Mouse (Mus musculus): Measurements from ENCODE around the gene Zfp641. TPM values are rescaled to one million over a fixed set of nuclear protein-coding genes. Genes with fewer than 3 reads are reported as not detected.

The Zfp641 gene
- 10 to 100 TPM; 12.3 to 14.9 TPM for total RNA-seq (2021)
- long read RNA-seq, experiment 1, full-length matches to known transcripts: 5 of 16 reads
- long read RNA-seq, experiment 1, partial matches to known transcripts: 1 of 16 reads
- long read RNA-seq, experiment 1, other reads (novel, unspliced or antisense): 10 of 16 reads
- long read RNA-seq, experiment 2, full-length matches to known transcripts: 19 of 32 reads
- long read RNA-seq, experiment 2, partial matches to known transcripts: 4 of 32 reads
- long read RNA-seq, experiment 2, other reads (novel, unspliced or antisense): 9 of 32 reads

DNA sequence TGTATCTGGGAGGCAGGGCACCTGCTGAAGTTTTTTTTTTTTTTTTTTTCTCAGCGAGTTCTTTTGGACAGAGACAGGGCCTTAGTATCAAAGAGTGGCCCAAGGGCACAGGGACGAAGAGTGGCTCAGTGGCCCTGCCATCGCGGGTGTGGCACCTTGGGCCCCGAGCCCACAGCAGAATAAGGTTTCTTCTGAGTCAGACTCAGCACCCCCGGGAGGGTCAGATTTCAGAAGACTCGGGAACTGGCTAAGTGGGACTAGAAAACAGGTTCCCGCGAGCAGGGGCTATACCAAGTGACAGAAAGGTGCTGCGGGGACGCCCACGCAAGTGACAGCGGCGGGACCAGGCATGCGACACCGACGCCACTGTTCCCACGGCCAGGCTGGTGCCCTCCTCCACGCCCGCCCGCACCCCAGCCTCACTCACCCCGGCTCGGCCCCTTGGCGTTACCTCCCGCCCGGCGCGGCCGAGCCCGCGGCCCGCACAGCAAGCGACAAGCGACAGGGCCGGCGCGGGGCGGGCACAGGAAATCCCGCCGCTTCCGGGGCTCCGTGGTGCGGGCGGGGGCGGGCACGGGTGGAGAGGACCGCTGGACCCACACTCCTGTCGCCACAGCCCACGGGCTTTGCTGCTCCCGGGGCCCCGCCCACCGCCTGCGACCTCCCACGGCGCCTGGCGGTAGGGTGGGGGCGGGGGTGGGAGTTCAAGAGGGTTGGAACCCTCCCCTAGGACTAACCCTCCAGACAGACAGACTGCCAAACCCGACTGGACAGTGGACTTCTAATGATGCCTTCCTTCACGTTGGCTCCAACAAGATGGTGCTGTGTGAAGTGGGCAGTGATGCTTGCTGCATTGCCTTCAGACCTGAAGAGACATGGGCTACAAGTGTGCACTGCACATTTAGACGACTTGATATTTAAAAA lies at the start of gene Zfp641:
Gene Zfp641, minus strand, starts transcription at position 534 of the 924 bp plus-strand sequence.
- intact Hi-C loops (cut with DNase I; ENCODE audit: low total_unique reads): no loop called here
- DNase-seq: peak; percentile 55

DNA sequence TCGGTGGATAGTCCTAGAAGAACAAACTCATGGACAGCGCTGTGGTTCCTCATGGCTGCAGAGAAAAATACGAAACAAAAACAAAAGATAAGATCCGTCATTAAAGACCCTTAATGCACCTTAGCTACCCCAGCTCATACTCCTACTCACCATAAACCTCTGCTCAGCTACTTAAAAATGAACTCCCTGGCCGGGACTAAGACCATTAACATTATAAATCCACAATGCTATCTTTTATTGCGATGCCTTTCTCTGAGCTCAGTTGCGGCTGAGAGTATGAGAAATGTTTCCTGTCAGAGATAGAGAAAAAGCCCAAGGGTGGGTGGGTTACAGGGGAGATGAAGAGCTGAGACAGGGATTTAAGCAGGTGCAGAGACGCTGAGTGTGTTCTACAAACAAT lies 44.9 kb upstream of the Zfp641 start, which contains the start of gene Olfr284:
Gene Olfr284, minus strand, starts transcription at position 101 of the 400 bp plus-strand sequence.
- no peak for DNase-seq
- intact Hi-C loops (cut with DNase I; ENCODE audit: low total_unique reads): no loop called here

DNA sequence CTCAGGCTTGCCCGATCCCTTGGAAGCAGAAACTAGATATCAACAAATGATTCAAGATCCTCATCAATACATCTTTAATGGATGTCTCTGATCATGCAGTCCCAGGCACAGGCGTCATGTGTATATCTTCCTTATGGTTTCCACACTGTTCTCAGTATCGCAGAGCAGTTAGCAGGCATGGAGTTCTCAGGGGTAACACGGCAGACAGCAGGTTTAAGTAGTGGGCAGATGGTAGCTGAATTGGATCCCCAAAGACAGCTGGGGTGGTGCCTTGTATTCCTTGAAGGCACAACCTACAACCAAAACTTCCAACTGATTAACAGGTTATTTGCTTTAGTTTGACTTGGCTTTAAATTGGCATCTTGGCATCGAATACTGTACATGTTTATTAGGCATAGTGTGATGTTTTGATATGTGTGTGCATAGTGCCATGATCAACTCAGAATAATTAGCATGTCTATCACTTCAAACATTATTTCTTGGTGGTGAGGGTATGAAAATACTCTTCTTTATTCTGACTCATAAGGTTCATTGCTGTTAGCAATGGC lies 21.3 kb upstream of the Zfp641 start, which contains the start of gene Olfr285:
Gene Olfr285, minus strand, starts transcription at position 177 of the 548 bp plus-strand sequence.
- no peak for DNase-seq
- intact Hi-C loops (cut with DNase I; ENCODE audit: low total_unique reads): no loop called here

DNA sequence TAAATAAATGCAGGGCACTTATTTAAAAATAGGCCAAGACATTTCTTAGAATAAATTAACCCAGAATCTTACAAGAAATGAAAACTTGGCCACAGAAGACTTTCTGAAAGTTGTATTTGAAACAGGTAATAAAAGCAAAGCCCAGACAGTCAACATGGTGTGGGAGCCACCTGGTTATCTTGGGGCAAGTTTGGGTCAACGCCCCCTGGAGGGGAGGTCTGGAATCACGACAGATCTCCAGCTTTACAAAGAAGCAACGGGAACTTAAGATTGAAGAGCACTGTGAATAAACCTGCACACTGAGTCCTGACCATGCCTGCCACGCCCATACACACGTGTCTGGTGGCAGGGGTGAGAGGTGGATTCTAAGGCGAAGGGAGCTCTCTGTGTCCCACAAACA lies 19.7 kb upstream of the Zfp641 start:
- intact Hi-C loops (cut with DNase I; ENCODE audit: low total_unique reads): no loop called here

DNA sequence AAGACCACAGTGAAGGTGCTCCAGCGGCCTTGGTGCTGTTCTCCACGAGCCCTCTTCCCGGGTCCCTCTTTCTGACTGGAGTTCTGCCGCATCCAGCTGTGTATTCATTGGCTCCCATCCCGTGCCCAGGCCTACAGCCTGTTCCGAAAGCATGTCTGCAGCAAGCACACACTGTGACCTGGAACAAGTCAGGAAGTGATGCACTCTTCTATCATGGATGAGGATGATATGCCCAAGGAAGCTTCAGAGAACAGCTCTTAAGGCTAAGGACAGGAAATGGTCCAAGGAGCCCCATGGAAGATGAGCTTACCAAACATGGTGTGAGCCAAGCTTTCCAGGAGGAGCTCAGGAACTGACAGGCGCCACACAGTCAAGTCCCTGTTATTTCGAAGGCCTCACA lies 2.3 kb downstream of the Zfp641 start:
- no peak for DNase-seq
- intact Hi-C loops (cut with DNase I; ENCODE audit: low total_unique reads): no loop called here

More for the DNA sequence above, 19.7 kb upstream of the Zfp641 start:
- no peak for DNase-seq

DNA sequence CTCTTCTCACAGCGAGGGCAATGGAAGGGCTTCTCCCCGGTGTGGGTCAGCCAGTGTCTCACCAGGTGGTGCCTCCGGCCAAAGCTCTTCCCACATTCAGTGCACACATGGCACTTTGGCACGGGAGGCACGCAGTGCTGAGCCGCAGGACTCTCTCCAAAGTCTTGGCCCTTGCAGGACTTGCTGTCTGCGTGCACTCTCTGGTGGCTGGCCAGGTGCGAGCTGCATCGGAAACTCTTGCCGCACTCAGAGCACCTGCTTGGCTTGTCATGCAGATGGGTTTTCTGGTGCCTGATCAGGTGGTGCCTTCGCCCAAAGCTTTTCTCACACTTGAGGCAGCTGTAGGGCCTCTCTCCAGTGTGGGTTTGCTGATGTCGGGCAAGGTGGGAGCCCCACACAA lies 7.4 kb downstream of the Zfp641 start:
- intact Hi-C loops (cut with DNase I; ENCODE audit: low total_unique reads): no loop called here
- DNase-seq: peak; percentile 72

DNA sequence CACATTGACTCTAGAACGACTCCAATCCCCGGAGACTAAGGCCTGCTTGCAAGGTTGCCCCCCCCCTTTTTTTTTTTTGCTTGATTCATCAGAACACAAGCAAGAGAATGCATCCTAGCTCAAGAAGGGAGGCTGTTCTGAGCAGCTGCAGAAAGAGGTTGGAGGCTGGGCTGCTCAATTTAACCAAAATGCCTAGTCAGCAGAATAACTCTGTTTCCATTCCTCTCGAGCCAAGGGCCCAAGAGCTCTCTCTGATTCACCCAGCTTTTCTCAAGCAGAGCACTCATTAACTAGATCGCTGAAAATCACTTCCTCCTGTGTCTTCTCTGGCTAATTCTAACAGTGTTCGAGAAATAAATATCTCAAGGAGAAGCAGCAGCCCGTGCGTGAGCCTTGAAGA lies 9.5 kb downstream of the Zfp641 start:
- no peak for DNase-seq
- intact Hi-C loops (cut with DNase I; ENCODE audit: low total_unique reads): no loop called here

DNA sequence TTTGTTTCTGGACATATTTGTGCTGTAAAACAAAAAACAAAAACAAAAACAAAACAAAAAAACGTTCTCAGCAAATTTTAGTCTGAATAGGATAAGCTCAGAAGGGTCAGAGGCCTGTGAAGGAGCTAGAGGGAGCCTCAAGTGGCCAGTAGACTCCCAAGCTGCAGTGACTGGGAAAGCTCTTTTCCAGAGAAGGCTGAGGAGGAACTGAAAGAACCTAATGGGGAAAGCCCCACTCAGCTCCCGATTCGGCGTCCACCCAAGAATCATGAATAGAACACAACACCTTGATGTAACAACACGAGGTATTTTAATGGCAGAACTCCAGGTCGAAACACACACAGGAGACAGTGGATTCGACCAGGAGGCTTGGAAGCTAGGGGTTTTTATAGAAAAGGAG lies 38.2 kb downstream of the Zfp641 start:
- intact Hi-C loops (cut with DNase I; ENCODE audit: low total_unique reads): no loop called here
- no peak for DNase-seq

DNA sequence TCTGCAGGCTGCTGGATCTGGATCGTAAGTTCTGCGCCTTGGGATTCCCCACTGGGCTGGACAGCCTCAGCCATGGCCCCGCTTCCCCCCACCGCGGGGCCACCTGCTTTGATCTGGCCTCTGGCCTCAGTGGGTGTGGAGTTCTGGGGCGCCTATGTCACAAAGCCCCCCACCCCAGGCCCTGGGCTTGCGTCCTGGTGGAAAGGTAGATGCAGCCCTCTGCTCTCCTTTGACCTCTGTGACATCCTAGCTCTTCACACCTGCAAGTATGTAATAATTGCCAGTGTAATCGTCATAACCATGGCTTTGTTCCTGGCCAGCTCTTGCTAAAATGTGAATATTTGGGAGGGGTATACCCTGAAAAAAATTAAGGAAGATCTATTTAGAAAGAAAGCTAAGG lies 38.8 kb downstream of the Zfp641 start, which contains the start of gene H1fnt:
Gene H1fnt, minus strand, starts transcription at position 101 of the 400 bp plus-strand sequence.
- intact Hi-C loops (cut with DNase I; ENCODE audit: low total_unique reads): no loop called here
- no peak for DNase-seq

DNA sequence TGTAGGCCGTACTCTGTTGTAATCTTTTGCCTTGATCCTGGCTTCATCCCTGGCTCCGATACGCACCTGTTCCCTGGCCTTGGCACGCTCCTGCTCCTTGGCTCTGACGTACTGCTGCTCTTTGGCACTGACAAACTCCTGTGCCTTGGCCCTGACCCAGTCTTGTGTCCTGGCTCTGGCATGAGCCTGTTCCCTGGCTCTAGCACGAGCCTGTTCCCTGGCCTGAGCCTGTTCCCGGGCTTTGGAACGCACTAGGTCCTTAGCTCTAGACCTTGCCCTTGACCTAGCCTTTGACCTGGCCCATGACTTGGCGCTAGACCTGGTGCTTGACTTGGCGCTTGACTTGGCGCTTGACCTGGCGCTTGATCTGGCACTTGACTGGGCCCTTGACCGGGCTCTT lies 39.7 kb downstream of the Zfp641 start:
- peak; percentile 17 for DNase-seq
- intact Hi-C loops (cut with DNase I; ENCODE audit: low total_unique reads): no loop called here

Other genes with a start within 250 kb of the Zfp641 start
- gene Pfkm, start 203.6 kb downstream of the Zfp641 start, total RNA-seq (2021): 1,000 to 10,000 TPM; 1,399 to 1,520 TPM
- gene Senp1, start 202.4 kb downstream of the Zfp641 start, total RNA-seq (2021): 1 to 10 TPM; 6.8 to 7.0 TPM
- gene Asb8, start 130.5 kb downstream of the Zfp641 start, total RNA-seq (2021): 100 to 1,000 TPM; 146 to 157 TPM
- not detected for gene Ccdc184, start 129.0 kb downstream of the Zfp641 start, total RNA-seq (2021)
- gene Olfr288, start 100.6 kb downstream of the Zfp641 start, total RNA-seq (2021): not detected
- not detected for gene Gm44579, start 75.2 kb downstream of the Zfp641 start, total RNA-seq (2021)
- not detected for gene Olfr287, start 75.1 kb downstream of the Zfp641 start, total RNA-seq (2021)
- not detected for gene Olfr286, start 61.7 kb downstream of the Zfp641 start, total RNA-seq (2021)
- gene H1fnt, start 38.9 kb downstream of the Zfp641 start, total RNA-seq (2021): not detected
- gene Olfr285, start 21.2 kb upstream of the Zfp641 start, total RNA-seq (2021): not detected
- not detected for gene Olfr284, start 44.8 kb upstream of the Zfp641 start, total RNA-seq (2021)
- not detected for gene Olfr283, start 84.8 kb upstream of the Zfp641 start, total RNA-seq (2021)
- gene Olfr282, start 135.1 kb upstream of the Zfp641 start, total RNA-seq (2021): not detected
- gene Olfr281, start 156.4 kb upstream of the Zfp641 start, total RNA-seq (2021): not detected
- gene OR5BS1P, start 173.7 kb upstream of the Zfp641 start, total RNA-seq (2021): not detected
- gene Lalba, start 186.6 kb upstream of the Zfp641 start, total RNA-seq (2021): not detected
- gene Olfr279, start 196.2 kb upstream of the Zfp641 start, total RNA-seq (2021): not detected
- 10 to 100 TPM; 52.5 to 56.9 TPM for gene Kansl2, start 238.1 kb upstream of the Zfp641 start, total RNA-seq (2021)